Mouse (Mus musculus) kidney, postnatal 10 days (tissue): Measurements from ENCODE around the gene Palld.

Experiments
- DNase-seq: peaks from one replicate; pipeline ENCODE4 v3.0.0; 2021; ENCODE audit warnings: mixed read lengths

Gene Palld

GRCm38 (mm10) chr8:61902521-61902920, at the start of gene Palld:
Gene Palld (minus strand): TSS chr8:61902690.
- DNase-seq, result no peak

GRCm38 (mm10) chr8:61937576-61937975, 35.1 kb upstream of the Palld start:
- no peak for DNase-seq

- DNase-seq, result no peak
Measured at GRCm38 (mm10) chr8:61933243-61933642, 30.8 kb upstream of the Palld start.

GRCm38 (mm10) chr8:61927777-61928494, 25.4 kb upstream of the Palld start, which contains the start of gene Ddx60:
Gene Ddx60 (plus strand): TSS chr8:61928087.
- peak; percentile 87 for DNase-seq

- no peak for DNase-seq
Measured at GRCm38 (mm10) chr8:61924518-61924917, 22.0 kb upstream of the Palld start.

- no peak for DNase-seq
Measured at GRCm38 (mm10) chr8:61921454-61922054, 19.1 kb upstream of the Palld start.

GRCm38 (mm10) chr8:61920389-61920788, 17.9 kb upstream of the Palld start:
- DNase-seq, result no peak

GRCm38 (mm10) chr8:61919145-61919788, 16.8 kb upstream of the Palld start:
- DNase-seq, result no peak

GRCm38 (mm10) chr8:61917287-61917686, 14.8 kb upstream of the Palld start:
- DNase-seq, result no peak

GRCm38 (mm10) chr8:61913957-61914356, 11.5 kb upstream of the Palld start:
- no peak for DNase-seq

GRCm38 (mm10) chr8:61912817-61913216, 10.3 kb upstream of the Palld start:
- DNase-seq, result no peak

- no peak for DNase-seq
Measured at GRCm38 (mm10) chr8:61909313-61909712, 6.8 kb upstream of the Palld start.

- peak; percentile 60 for DNase-seq
Measured at GRCm38 (mm10) chr8:61908303-61909215, 6.1 kb upstream of the Palld start.

GRCm38 (mm10) chr8:61901028-61901717, 1.3 kb downstream of the Palld start:
- no peak for DNase-seq

GRCm38 (mm10) chr8:61897402-61897801, 5.1 kb downstream of the Palld start:
- DNase-seq, result no peak

GRCm38 (mm10) chr8:61896742-61897141, 5.7 kb downstream of the Palld start:
- DNase-seq, result no peak

- DNase-seq, result peak; percentile 77
Measured at GRCm38 (mm10) chr8:61894062-61894461, 8.4 kb downstream of the Palld start.

- DNase-seq, result peak; percentile 24
Measured at GRCm38 (mm10) chr8:61877607-61878006, 24.9 kb downstream of the Palld start.

GRCm38 (mm10) chr8:61875290-61875689, 27.2 kb downstream of the Palld start:
- peak; percentile 66 for DNase-seq

- DNase-seq, result peak; percentile 27
Measured at GRCm38 (mm10) chr8:61873994-61874393, 28.5 kb downstream of the Palld start.

GRCm38 (mm10) chr8:61868481-61868880, 34.0 kb downstream of the Palld start:
- DNase-seq, result no peak

GRCm38 (mm10) chr8:61866920-61867319, 35.6 kb downstream of the Palld start:
- no peak for DNase-seq
